Mouse (Mus musculus) ES-Bruce4 (cell line): ENCODE data around the gene Gapdh. TPM values are rescaled to one million over a fixed set of nuclear protein-coding genes. Genes with fewer than 3 reads are reported as not detected.

Experiments
- H3K27ac ChIP-seq: 2 replicates; pipeline ENCODE4 v1.5.1; 2012; ENCODE audit warnings: low read length, inconsistent platforms; ENCODE audit not compliant: insufficient read depth
- H3K27me3 ChIP-seq: 2 replicates; pipeline ENCODE4 v1.6.1; 2012; ENCODE audit warnings: mild to moderate bottlenecking, low read length, inconsistent platforms; ENCODE audit not compliant: control insufficient read depth, poor library complexity, insufficient read depth, severe bottlenecking
- H3K36me3 ChIP-seq: 2 replicates; pipeline ENCODE4 v1.6.1; 2012; ENCODE audit warnings: inconsistent platforms, mild to moderate bottlenecking, low read length, moderate library complexity; ENCODE audit not compliant: control insufficient read depth, poor library complexity, insufficient read depth, severe bottlenecking
- H3K4me1 ChIP-seq: one replicate; pipeline ENCODE4 v1.8.1; 2011; ENCODE audit warnings: low read length; ENCODE audit not compliant: control insufficient read depth, insufficient read depth
- H3K4me3 ChIP-seq: 2 replicates; pipeline ENCODE4 v1.5.1; 2011; ENCODE audit warnings: low read depth, mild to moderate bottlenecking, low read length
- H3K9ac ChIP-seq: 2 replicates; pipeline ENCODE4 v1.6.1; 2012; ENCODE audit warnings: low read depth, mild to moderate bottlenecking, inconsistent platforms; ENCODE audit not compliant: poor library complexity, severe bottlenecking
- H3K9me3 ChIP-seq: replicated peaks from 2 replicates; pipeline ENCODE4 v1.6.1; 2012; ENCODE audit warnings: mild to moderate bottlenecking, low read length, inconsistent platforms; ENCODE audit not compliant: control insufficient read depth, poor library complexity, insufficient read depth, severe bottlenecking
- CTCF ChIP-seq: IDR thresholded peaks from one replicate; pipeline ENCODE4 v1.8.1; 2011; ENCODE audit warnings: low read depth, low read length
- EP300 ChIP-seq: IDR thresholded peaks from 2 replicates; pipeline ENCODE4 v1.6.1; 2011; ENCODE audit warnings: low read depth, low read length; ENCODE audit not compliant: insufficient read depth
- POLR2A ChIP-seq: IDR thresholded peaks from one replicate; pipeline ENCODE4 v1.8.1; 2011; ENCODE audit warnings: low read length; ENCODE audit not compliant: insufficient read depth
- polyA plus RNA-seq: library from polyadenylated mRNA; stranded (reverse); fragments of >200 nt; gene quantifications from 2 replicates; pipeline ENCODE4 v1.2.4, GENCODE M21; 2011; ENCODE audit warnings: low read depth; ENCODE audit not compliant: missing spikeins, insufficient read depth, insufficient read length

The Gapdh gene
- polyA plus RNA-seq, 1 experiment = 933 TPM

DNA sequence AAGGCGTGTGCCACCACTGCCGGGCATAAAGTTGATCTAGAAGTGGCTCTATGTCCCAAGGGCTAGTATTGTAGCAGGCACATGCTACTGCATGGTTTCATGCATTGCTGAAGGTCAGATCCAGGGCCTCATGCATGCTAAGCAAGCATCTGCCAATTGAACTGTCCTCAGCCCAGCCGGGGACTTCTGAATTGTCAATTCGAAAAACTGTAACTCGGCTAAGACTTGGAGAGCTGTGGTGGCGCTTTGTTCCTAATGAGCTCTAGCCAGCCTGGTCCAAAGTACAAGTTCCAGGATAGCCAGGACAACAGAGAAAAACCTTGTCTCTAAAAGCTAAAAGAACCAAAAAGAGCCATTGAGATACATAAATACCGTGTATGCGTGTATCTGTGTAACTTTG lies 46.9 kb downstream of the Gapdh start:
- TF ChIP-seq EP300 (no peak), POLR2A (no peak), CTCF (no peak)
- H3K9me3 ChIP-seq = no peaks in the 10 kb centered on the region
- no peak overlapping the region for H3K27ac ChIP-seq
- H3K4me3 ChIP-seq = no peak overlapping the region
- no peaks in the 10 kb centered on the region for H3K27me3 ChIP-seq
- peaks cover 84% of the 10 kb centered on the region for H3K36me3 ChIP-seq
- H3K9ac ChIP-seq = no peak overlapping the region
- H3K4me1 ChIP-seq = no peaks in the 10 kb centered on the region

DNA sequence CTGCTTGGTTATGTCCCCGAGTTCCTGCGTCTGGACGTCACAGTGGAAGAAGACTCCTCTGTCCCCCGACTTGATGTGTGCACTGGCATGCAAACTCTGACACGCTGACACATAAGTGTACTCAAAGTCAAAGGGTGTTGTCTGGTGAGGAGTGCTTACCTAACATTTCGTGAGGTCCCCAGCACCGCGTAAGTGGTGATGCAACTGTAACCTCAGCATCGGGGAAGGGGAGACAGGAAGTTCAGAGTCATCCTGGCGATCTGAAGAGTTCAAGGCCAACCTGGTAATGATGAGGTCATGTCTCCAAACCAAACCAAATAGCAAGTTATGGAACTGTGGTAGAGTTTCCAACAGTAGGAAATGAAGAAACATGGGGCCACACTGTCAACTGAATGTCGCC lies 53.7 kb downstream of the Gapdh start:
- H3K4me3 ChIP-seq = no peak overlapping the region
- no peak for TF ChIP-seq EP300
- no peak for TF ChIP-seq POLR2A
- TF ChIP-seq CTCF = no peak
- H3K27ac ChIP-seq = no peak overlapping the region
- H3K36me3 ChIP-seq = peaks cover 87% of the 10 kb centered on the region
- H3K4me1 ChIP-seq = no peaks in the 10 kb centered on the region
- H3K9me3 ChIP-seq = no peaks in the 10 kb centered on the region
- H3K27me3 ChIP-seq = no peaks in the 10 kb centered on the region
- no peak overlapping the region for H3K9ac ChIP-seq

Other genes starting within 250 kb of the Gapdh start
- gene Ptms, start 246.4 kb downstream of the Gapdh start, polyA plus RNA-seq = 382 and 383 TPM in 2 replicates
- 263 and 294 TPM in 2 replicates for gene Mlf2, start 235.1 kb downstream of the Gapdh start, polyA plus RNA-seq
- gene Cops7a, start 200.9 kb downstream of the Gapdh start, polyA plus RNA-seq = 145 and 154 TPM in 2 replicates
- 14.3 and 21.4 TPM in 2 replicates for gene Pianp, start 169.8 kb downstream of the Gapdh start, polyA plus RNA-seq
- gene Zfp384, start 157.3 kb downstream of the Gapdh start, polyA plus RNA-seq = 32.4 and 33.8 TPM in 2 replicates
- gene Ing4, start 126.7 kb downstream of the Gapdh start, polyA plus RNA-seq = 44.0 and 54.7 TPM in 2 replicates
- 25.3 and 25.7 TPM in 2 replicates for gene Acrbp, start 116.8 kb downstream of the Gapdh start, polyA plus RNA-seq
- 2.5 and 3.7 TPM in 2 replicates for gene Lpar5, start 98.5 kb downstream of the Gapdh start, polyA plus RNA-seq
- gene Chd4, start 70.5 kb downstream of the Gapdh start, polyA plus RNA-seq = 307 and 317 TPM in 2 replicates
- 75.1 and 78.4 TPM in 2 replicates for gene Nop2, start 34.6 kb downstream of the Gapdh start, polyA plus RNA-seq
- gene Iffo1, start 21.2 kb downstream of the Gapdh start, polyA plus RNA-seq = 8.3 and 9.9 TPM in 2 replicates
- gene Ncapd2, start 25.2 kb upstream of the Gapdh start, polyA plus RNA-seq = 383 and 401 TPM in 2 replicates
- 113 TPM in 2 replicates for gene Mrpl51, start 25.3 kb upstream of the Gapdh start, polyA plus RNA-seq
- gene Vamp1, start 49.1 kb upstream of the Gapdh start, polyA plus RNA-seq = 9.4 and 14.3 TPM in 2 replicates
- 2.1 and 3.9 TPM in 2 replicates for gene Tapbpl, start 65.4 kb upstream of the Gapdh start, polyA plus RNA-seq
- gene Cd27, start 70.5 kb upstream of the Gapdh start, polyA plus RNA-seq = not detected in 2 replicates
- gene Tuba3a, start 119.6 kb upstream of the Gapdh start, polyA plus RNA-seq = 2.2 and 3.6 TPM in 2 replicates
- 8.0 and 9.5 TPM in 2 replicates for gene Ltbr, start 147.4 kb upstream of the Gapdh start, polyA plus RNA-seq
- gene Scnn1a, start 154.2 kb upstream of the Gapdh start, polyA plus RNA-seq = 2.0 and 2.3 TPM in 2 replicates
- 13.1 and 19.8 TPM in 2 replicates for gene Tnfrsf1a, start 182.9 kb upstream of the Gapdh start, polyA plus RNA-seq
- gene Plekhg6, start 214.3 kb upstream of the Gapdh start, polyA plus RNA-seq = 2.3 and 2.5 TPM in 2 replicates